Mouse (Mus musculus) CH12.LX (cell line): ENCODE measurements around the gene Hk2. TPM values are rescaled to one million over a fixed set of nuclear protein-coding genes. Genes with fewer than 3 reads are reported as not detected.
A peak's percentile ranks its signal among the peaks of the same experiment; 100 is the strongest.

Experiments used
- DNase-seq: peaks from one replicate; pipeline ENCODE4 v3.0.0-alpha.2; 2013; ENCODE audit errors: extremely low read depth
- H3K27ac ChIP-seq: 2 replicates; pipeline ENCODE4 v1.5.1; 2012; ENCODE audit warnings: low read depth, mild to moderate bottlenecking, control low read depth, moderate library complexity; ENCODE audit not compliant: insufficient read depth
- H3K27me3 ChIP-seq: replicated peaks from 2 replicates; pipeline ENCODE3; 2012; ENCODE audit warnings: inconsistent platforms
- H3K36me3 ChIP-seq, 2 experiments: replicated peaks in 1 of 2; 2 replicates each; pipeline versions ENCODE3 to v1.6.1; 2012; ENCODE audit warnings: inconsistent platforms in 1 of 2, low read length in 1 of 2, mild to moderate bottlenecking in 1 of 2, mixed read lengths in 1 of 2, moderate library complexity in 1 of 2; ENCODE audit not compliant: control insufficient read depth in 1 of 2, insufficient read depth in 1 of 2
- H3K4me1 ChIP-seq, 2 experiments: 2 replicates each; pipeline ENCODE4 v1.6.1; 2012; ENCODE audit warnings: inconsistent platforms in 1 of 2, moderate library complexity in 1 of 2; ENCODE audit not compliant: insufficient read depth in 2 of 2, control insufficient read depth in 1 of 2
- H3K4me2 ChIP-seq: 2 replicates; pipeline ENCODE4 v1.6.1; 2012; ENCODE audit warnings: low read depth, mild to moderate bottlenecking, control low read depth; ENCODE audit not compliant: poor library complexity, insufficient read depth, severe bottlenecking
- H3K4me3 ChIP-seq, 3 experiments: fragments of 150-350 bp in 1 of 3; sonication (generic) in 1 of 3; replicated peaks in 1 of 3; 2 replicates each; pipeline versions ENCODE3 to v1.5.1; 2011 to 2012; ENCODE audit warnings: low read depth in 2 of 3, low read length in 2 of 3, mild to moderate bottlenecking in 2 of 3, moderate library complexity in 2 of 3, control low read depth in 1 of 3, improper control_type of control experiment in 1 of 3, inconsistent platforms in 1 of 3, mixed read lengths in 1 of 3; ENCODE audit not compliant: poor library complexity in 1 of 3
- H3K79me2 ChIP-seq: replicated peaks from 2 replicates; pipeline ENCODE4 v1.6.1; 2012; ENCODE audit warnings: mild to moderate bottlenecking, moderate library complexity; ENCODE audit not compliant: control insufficient read depth, poor library complexity, insufficient read depth, severe bottlenecking; ENCODE audit errors: extremely low read depth
- H3K9ac ChIP-seq: 2 replicates; pipeline ENCODE4 v1.6.1; 2012; ENCODE audit warnings: low read depth, mild to moderate bottlenecking, control low read depth, moderate library complexity; ENCODE audit not compliant: insufficient read depth
- H3K9me3 ChIP-seq: replicated peaks from 2 replicates; pipeline ENCODE3; 2012; ENCODE audit warnings: low read length, inconsistent platforms, mixed read lengths
- BHLHE40 ChIP-seq: IDR thresholded peaks from 2 replicates; pipeline ENCODE4 v1.6.1; 2011; ENCODE audit warnings: mild to moderate bottlenecking, low read depth, low read length, improper control_type of control experiment
- CHD2 ChIP-seq: IDR thresholded peaks from 2 replicates; pipeline ENCODE4 v1.6.1; 2011; ENCODE audit warnings: low read length, improper control_type of control experiment
- CTCF ChIP-seq, 2 experiments: IDR thresholded peaks in 1 of 2; conservative IDR thresholded peaks in 1 of 2; 2 replicates each; pipeline ENCODE4 v1.5.1; 2011 to 2012; ENCODE audit warnings: low read depth in 2 of 2, low read length in 2 of 2, improper control_type of control experiment in 1 of 2, inconsistent platforms in 1 of 2, mild to moderate bottlenecking in 1 of 2, moderate library complexity in 1 of 2
- E2F4 ChIP-seq: IDR thresholded peaks from 2 replicates; pipeline ENCODE4 v1.6.1; 2011; ENCODE audit warnings: low read depth, low read length, improper control_type of control experiment; ENCODE audit not compliant: insufficient replicate concordance
- ELF1 ChIP-seq: IDR thresholded peaks from 2 replicates; pipeline ENCODE4 v1.6.1; 2014; ENCODE audit warnings: low read depth, mild to moderate bottlenecking, inconsistent platforms, low read length, improper control_type of control experiment
- ETS1 ChIP-seq: conservative IDR thresholded peaks from 2 replicates; pipeline ENCODE4 v1.6.1; 2012; ENCODE audit warnings: low read depth, mild to moderate bottlenecking, inconsistent platforms, low read length, improper control_type of control experiment, moderate library complexity
- GABPA ChIP-seq: IDR thresholded peaks from 2 replicates; pipeline ENCODE4 v1.6.1; 2012; ENCODE audit warnings: low read depth, low read length, improper control_type of control experiment, inconsistent platforms; ENCODE audit not compliant: insufficient replicate concordance
- HCFC1 ChIP-seq: IDR thresholded peaks from 2 replicates; pipeline ENCODE4 v1.6.1; 2012; ENCODE audit warnings: low read depth, mild to moderate bottlenecking, inconsistent platforms, low read length, improper control_type of control experiment
- IRF4 ChIP-seq: IDR thresholded peaks from 2 replicates; pipeline ENCODE4 v1.6.1; 2014; ENCODE audit warnings: low read depth, mild to moderate bottlenecking, inconsistent platforms, low read length, improper control_type of control experiment
- JUN ChIP-seq: IDR thresholded peaks from 2 replicates; pipeline ENCODE4 v1.6.1; 2011; ENCODE audit warnings: low read depth, mild to moderate bottlenecking, low read length, improper control_type of control experiment, moderate library complexity; ENCODE audit not compliant: insufficient read depth
- JUND ChIP-seq: conservative IDR thresholded peaks from 2 replicates; pipeline ENCODE4 v1.6.1; 2011; ENCODE audit warnings: low read depth, low read length, improper control_type of control experiment
- KAT2A ChIP-seq: IDR thresholded peaks from 2 replicates; pipeline ENCODE4 v1.6.1; 2012; ENCODE audit warnings: low read length, improper control_type of control experiment, inconsistent platforms; ENCODE audit not compliant: insufficient replicate concordance
- MAX ChIP-seq: IDR thresholded peaks from 2 replicates; pipeline ENCODE4 v1.6.1; 2011; ENCODE audit warnings: low read length, improper control_type of control experiment
- MAZ ChIP-seq: IDR thresholded peaks from 2 replicates; pipeline ENCODE4 v1.6.1; 2012; ENCODE audit warnings: low read depth, mild to moderate bottlenecking, inconsistent platforms, low read length, improper control_type of control experiment, moderate library complexity
- MXI1 ChIP-seq: IDR thresholded peaks from 2 replicates; pipeline ENCODE4 v1.6.1; 2011; ENCODE audit warnings: mild to moderate bottlenecking, low read depth, low read length, improper control_type of control experiment
- NELFE ChIP-seq: IDR thresholded peaks from 2 replicates; pipeline ENCODE4 v1.6.1; 2011; ENCODE audit warnings: low read depth, low read length, improper control_type of control experiment
- PAX5 ChIP-seq: IDR thresholded peaks from 2 replicates; pipeline ENCODE4 v1.6.1; 2012; ENCODE audit warnings: low read length, inconsistent platforms, mixed read lengths
- POLR2A ChIP-seq: IDR thresholded peaks from 2 replicates; pipeline ENCODE4 v1.6.1; 2011; ENCODE audit warnings: low read depth, mild to moderate bottlenecking, improper control_type of control experiment, low read length
- POLR2AphosphoS2 ChIP-seq: IDR thresholded peaks from 2 replicates; pipeline ENCODE4 v1.6.1; 2011; ENCODE audit warnings: low read depth, low read length, improper control_type of control experiment
- RAD21 ChIP-seq: IDR thresholded peaks from 2 replicates; pipeline ENCODE4 v1.6.1; 2011; ENCODE audit warnings: low read depth, mild to moderate bottlenecking, low read length, improper control_type of control experiment, moderate library complexity
- RCOR1 ChIP-seq: conservative IDR thresholded peaks from 2 replicates; pipeline ENCODE4 v1.6.1; 2012; ENCODE audit warnings: low read depth, mild to moderate bottlenecking, inconsistent platforms, low read length, improper control_type of control experiment
- SIN3A ChIP-seq: IDR thresholded peaks from 2 replicates; pipeline ENCODE4 v1.6.1; 2012; ENCODE audit warnings: low read length, improper control_type of control experiment, inconsistent platforms
- SMC3 ChIP-seq: IDR thresholded peaks from 2 replicates; pipeline ENCODE4 v1.6.1; 2011; ENCODE audit warnings: low read depth, low read length, improper control_type of control experiment
- TBP ChIP-seq: conservative IDR thresholded peaks from 2 replicates; pipeline ENCODE4 v1.6.1; 2011; ENCODE audit warnings: low read depth, low read length, improper control_type of control experiment
- UBTF ChIP-seq: IDR thresholded peaks from 2 replicates; pipeline ENCODE4 v1.6.1; 2012; ENCODE audit warnings: low read depth, mild to moderate bottlenecking, inconsistent platforms, low read length, improper control_type of control experiment, moderate library complexity
- USF1 ChIP-seq: IDR thresholded peaks from 2 replicates; pipeline ENCODE4 v1.6.1; 2014; ENCODE audit warnings: low read depth, mild to moderate bottlenecking, inconsistent platforms, low read length, improper control_type of control experiment
- USF2 ChIP-seq: conservative IDR thresholded peaks from 2 replicates; pipeline ENCODE4 v1.6.1; 2011; ENCODE audit warnings: low read depth, low read length, improper control_type of control experiment
- ZC3H11A ChIP-seq: IDR thresholded peaks from 2 replicates; pipeline ENCODE4 v1.6.1; 2012; ENCODE audit warnings: low read depth, mild to moderate bottlenecking, inconsistent platforms, low read length, improper control_type of control experiment
- ZKSCAN1 ChIP-seq: IDR thresholded peaks from 2 replicates; pipeline ENCODE4 v1.6.1; 2012; ENCODE audit warnings: low read depth, inconsistent platforms, low read length, improper control_type of control experiment, borderline replicate concordance
- ZMIZ1 ChIP-seq: IDR thresholded peaks from 2 replicates; pipeline ENCODE4 v1.6.1; 2012; ENCODE audit warnings: low read depth, mild to moderate bottlenecking, inconsistent platforms, low read length, improper control_type of control experiment
- ZNF384 ChIP-seq: IDR thresholded peaks from 2 replicates; pipeline ENCODE4 v1.6.1; 2012; ENCODE audit warnings: low read depth, low read length, improper control_type of control experiment, inconsistent platforms
- dilution Hi-C: fragments of 300-500 bp; cut with MboI; formaldehyde crosslinking; loops from 2 replicates; pipeline ENCODE4 v1.14.3; 2020; ENCODE audit warnings: low sequenced_read_pairs; ENCODE audit not compliant: extremely low pct_unique_long_range_greater_than_20kb, extremely low pct_ligation_motif_present
- in situ Hi-C: fragments of 300-500 bp; cut with MboI; formaldehyde crosslinking; loops from 3 replicates; pipeline ENCODE4 v1.14.3; 2019; ENCODE audit warnings: low sequenced_read_pairs, low pct_ligation_motif_present, low pct_unique_long_range_greater_than_20kb, mixed read lengths
- polyA plus RNA-seq: library from polyadenylated mRNA; unstranded; fragments of >175 nt; gene quantifications from 2 replicates; pipeline ENCODE4 v1.2.1, GENCODE M21; 2012; ENCODE audit warnings: low read depth; ENCODE audit not compliant: insufficient read length
- total RNA-seq, 2 experiments: library from RNA; depleted of rRNA; stranded (reverse); fragments of 300-350 nt in 1 of 2; fragments of >200 nt in 1 of 2; gene quantifications; 2 replicates each; pipeline ENCODE4 v1.2.3; 2012 to 2014

Hk2 gene
- total and polyA plus RNA-seq, 3 experiments, result 64.2 to 149 (median 75.3) TPM

DNA sequence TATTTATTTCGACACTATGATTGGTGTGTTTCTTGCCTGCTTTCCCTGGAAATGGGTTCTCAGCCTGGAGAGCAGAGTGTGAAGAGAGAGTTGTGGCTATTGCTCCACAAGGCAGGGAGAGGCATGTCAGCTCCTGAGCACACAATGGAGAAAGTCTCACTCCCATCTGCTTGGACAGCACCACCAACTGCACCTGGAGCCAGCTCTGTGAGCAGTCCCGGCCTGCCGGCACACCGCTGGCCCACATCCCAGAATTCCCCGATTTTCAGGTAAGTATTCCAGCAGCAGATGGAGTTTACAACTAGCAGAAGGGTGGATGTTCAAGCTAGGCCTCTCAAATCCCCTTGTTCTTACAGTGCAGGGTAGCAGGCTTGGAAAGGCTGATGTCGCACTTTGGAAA, 59.0 kb downstream of the Hk2 start:
- Histone ChIP-seq H3K79me2 (no peaks in the 10 kb centered on the region), H3K4me2 (peak overlapping the region; percentile 92), H3K27me3 (no peaks in the 10 kb centered on the region), H3K9ac (peak overlapping the region; percentile 45), H3K4me3 (peak overlapping the region in 2 of 3 experiments; percentile 26 to 35), H3K9me3 (no peaks in the 10 kb centered on the region), H3K27ac (peak overlapping the region; percentile 88), H3K36me3 (no peaks in the 10 kb centered on the region), H3K4me1 (peaks cover 12 to 40% of the 10 kb centered on the region in 2 experiments)
- no peak for DNase-seq
- TF ChIP-seq SIN3A (0 out of 2 replicates have a peak, but pooled peaks have one; percentile 26), UBTF (peak; percentile 18; the same call in 1 of the 2 replicates), MAZ (no peak), HCFC1 (no peak; the same call in 1 of the 2 replicates), GABPA (no peak)
- dilution Hi-C loops (no loop called here), in situ Hi-C loops (loop anchor here (25.0 kb wide), 1 partner anchor 753 kb away; the partner anchor contains the start of gene Mrpl19)

DNA sequence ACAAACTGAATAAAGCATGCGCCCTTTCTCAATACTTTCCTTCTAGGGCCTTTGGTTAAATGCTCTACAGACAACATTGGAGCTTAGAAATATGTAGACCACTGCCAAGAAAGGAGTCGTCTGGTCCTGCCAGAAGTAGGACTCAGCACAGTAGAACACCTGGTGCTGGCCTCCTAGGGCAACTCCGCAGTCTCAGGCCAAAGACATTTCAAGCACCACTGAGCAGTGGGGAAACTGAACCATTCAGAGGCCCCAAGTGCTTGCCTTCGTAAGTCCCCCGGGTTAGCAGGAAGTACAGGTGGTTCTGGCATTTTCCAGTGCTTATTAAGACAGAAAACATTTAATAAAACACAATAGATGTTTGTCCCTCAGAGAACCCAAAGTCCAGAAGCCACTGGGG, 59.4 kb downstream of the Hk2 start:
- no peaks in the 10 kb centered on the region for H3K79me2 ChIP-seq
- H3K27me3 ChIP-seq, result no peaks in the 10 kb centered on the region
- no peaks in the 10 kb centered on the region for H3K36me3 ChIP-seq
- no peaks in the 10 kb centered on the region for H3K9me3 ChIP-seq
- dilution Hi-C loops, result no loop called here
- H3K27ac ChIP-seq, result peak overlapping the region; percentile 88; the same call in 1 of the 2 replicates
- peak overlapping the region; percentile 92 for H3K4me2 ChIP-seq
- H3K4me3 ChIP-seq, result peak overlapping the region in 1 of 3 experiments; percentile 37
- DNase-seq, result peak; percentile 70
- in situ Hi-C loops, result loop anchor here (25.0 kb wide), 1 partner anchor 753 kb away; the partner anchor contains the start of gene Mrpl19
- H3K4me1 ChIP-seq, result peaks cover 12 to 40% of the 10 kb centered on the region in 2 experiments
- peak overlapping the region; percentile 45 for H3K9ac ChIP-seq
- TF ChIP-seq GABPA, result no peak
- TF ChIP-seq E2F4, result no peak
- no peak for TF ChIP-seq PAX5
- peak; percentile 61 for TF ChIP-seq IRF4
- no peak for TF ChIP-seq ZMIZ1
- no peak for TF ChIP-seq ETS1
- no peak for TF ChIP-seq USF1
- TF ChIP-seq UBTF, result peak; percentile 43; the same call in 1 of the 2 replicates
- peak; percentile 3; the same call in 1 of the 2 replicates for TF ChIP-seq BHLHE40
- TF ChIP-seq SMC3, result no peak
- no peak for TF ChIP-seq ZNF384
- no peak; the same call in 1 of the 2 replicates for TF ChIP-seq MAX
- TF ChIP-seq KAT2A, result no peak
- no peak for TF ChIP-seq CTCF (conservative IDR thresholded peaks at IDR 0.05 in 1 of 2, IDR thresholded peaks at IDR 0.05 in 1 of 2; ENCODE audit: low read depth in 2 of 2, low read length in 2 of 2)
- TF ChIP-seq JUND, result no peak
- no peak; the same call in 1 of the 2 replicates for TF ChIP-seq MXI1
- no peak for TF ChIP-seq ZC3H11A
- TF ChIP-seq JUN, result no peak
- no peak for TF ChIP-seq ZKSCAN1
- TF ChIP-seq HCFC1, result peak; percentile 25; the same call in 1 of the 2 replicates
- TF ChIP-seq USF2, result no peak
- TF ChIP-seq POLR2A, result peak; percentile 41
- no peak for TF ChIP-seq RAD21
- TF ChIP-seq POLR2AphosphoS2, result no peak
- peak; percentile 58 for TF ChIP-seq ELF1
- 0 out of 2 replicates have a peak, but pooled peaks have one; percentile 34 for TF ChIP-seq RCOR1
- TF ChIP-seq NELFE, result no peak
- no peak for TF ChIP-seq TBP
- peak; percentile 54; the same call in 1 of the 2 replicates for TF ChIP-seq MAZ
- no peak for TF ChIP-seq CHD2
- no peak for TF ChIP-seq SIN3A
